Mouse (Mus musculus): ENCODE results near the gene Palm2.
A peak's percentile ranks its signal among the peaks of the same experiment; 100 is the strongest.

Gene Palm2

GRCm38 (mm10) chr4:57624819-57625218 is 190.8 kb downstream of the Palm2 start:
- no peak for DNase-seq

GRCm38 (mm10) chr4:57625306-57625705 is 191.3 kb downstream of the Palm2 start:
- DNase-seq = no peak

GRCm38 (mm10) chr4:57625756-57626155 is 191.7 kb downstream of the Palm2 start:
- DNase-seq = no peak

GRCm38 (mm10) chr4:57626921-57627320 is 192.9 kb downstream of the Palm2 start:
- no peak for DNase-seq

DNA sequence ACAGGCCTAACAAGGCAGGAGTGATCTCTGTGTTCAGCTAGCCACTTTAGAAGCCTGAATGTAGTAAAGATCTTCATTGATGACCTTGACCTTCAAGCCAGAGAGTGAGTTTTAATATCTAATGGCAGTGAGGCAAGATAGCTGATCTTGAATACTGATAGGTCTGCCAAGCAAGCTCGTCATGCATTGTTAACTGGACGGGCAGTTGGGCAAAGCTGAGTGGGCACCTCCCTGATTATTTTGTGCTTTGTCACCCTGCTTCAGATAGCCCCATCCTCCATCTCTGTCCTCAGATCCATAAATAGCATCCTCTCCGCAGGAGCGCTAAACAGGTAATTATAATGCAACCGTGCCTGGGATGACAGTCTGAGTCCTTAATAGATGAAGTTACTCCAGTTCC is 198.3 kb downstream of the Palm2 start:
- no peak for DNase-seq

- DNase-seq = no peak
Measured at GRCm38 (mm10) chr4:57633052-57633451, 199.0 kb downstream of the Palm2 start.

DNA sequence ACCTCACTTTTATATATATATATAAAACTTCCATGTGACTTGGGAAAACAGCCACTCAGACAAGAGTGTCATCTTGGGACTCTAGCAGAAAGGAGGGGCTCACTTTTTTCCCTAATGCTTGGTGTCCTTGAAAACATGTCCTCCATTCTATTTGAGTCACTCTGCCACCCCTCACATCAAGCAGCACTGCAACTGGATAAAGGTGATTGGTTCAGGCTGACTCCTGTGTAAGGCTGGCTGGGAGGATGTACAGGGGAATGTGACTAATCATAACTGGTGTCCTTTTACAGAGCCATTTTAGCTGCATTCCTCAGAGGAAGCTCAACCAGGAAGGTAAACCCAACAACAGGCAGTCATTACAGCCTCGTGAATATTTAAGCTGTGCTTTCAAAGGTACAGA is 200.9 kb downstream of the Palm2 start:
- DNase-seq = no peak

- no peak for DNase-seq
Measured at GRCm38 (mm10) chr4:57636782-57637482, 202.9 kb downstream of the Palm2 start.

GRCm38 (mm10) chr4:57637636-57638386 is 203.8 kb downstream of the Palm2 start:
- DNase-seq = no peak

DNA sequence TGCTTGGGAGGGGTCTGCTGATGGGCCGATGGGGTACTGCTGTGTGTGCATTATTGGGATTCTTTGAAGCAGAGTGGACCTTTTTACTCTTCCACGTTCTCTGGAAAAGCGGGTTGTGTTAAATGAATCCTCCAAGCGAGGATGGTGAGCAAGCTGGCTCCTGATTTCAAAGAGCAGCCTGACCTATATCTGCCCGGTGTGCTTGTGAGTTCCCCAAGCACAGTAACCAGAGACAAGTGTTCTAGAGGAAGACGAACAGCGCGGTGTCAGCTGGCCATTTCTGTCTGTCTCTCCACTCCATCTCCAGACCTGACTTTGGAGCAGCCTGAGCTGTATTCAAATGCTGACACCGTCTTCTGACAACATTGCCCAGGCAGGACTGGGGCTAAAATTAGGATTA is 204.9 kb downstream of the Palm2 start:
- no peak for DNase-seq

- no peak for DNase-seq
Measured at GRCm38 (mm10) chr4:57640222-57640621, 206.2 kb downstream of the Palm2 start.

DNA sequence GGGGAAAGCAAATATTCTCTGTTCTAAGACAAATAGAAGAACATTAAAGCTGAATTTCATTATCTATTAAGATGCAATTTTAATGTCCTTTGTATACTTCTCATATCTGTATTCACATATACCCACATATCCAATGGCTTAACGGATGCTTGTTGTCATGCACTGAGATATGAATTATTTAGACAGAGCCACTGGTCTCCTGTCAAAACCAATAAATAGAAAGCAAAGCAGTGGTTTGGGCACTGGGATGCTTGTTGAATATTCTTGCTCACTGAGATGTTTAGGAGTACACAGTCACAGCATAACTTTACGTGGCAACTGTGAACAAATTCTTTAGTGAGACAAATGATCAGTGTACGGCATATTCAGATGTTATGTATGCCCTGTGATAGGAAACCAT is 206.9 kb downstream of the Palm2 start:
- DNase-seq = no peak

DNA sequence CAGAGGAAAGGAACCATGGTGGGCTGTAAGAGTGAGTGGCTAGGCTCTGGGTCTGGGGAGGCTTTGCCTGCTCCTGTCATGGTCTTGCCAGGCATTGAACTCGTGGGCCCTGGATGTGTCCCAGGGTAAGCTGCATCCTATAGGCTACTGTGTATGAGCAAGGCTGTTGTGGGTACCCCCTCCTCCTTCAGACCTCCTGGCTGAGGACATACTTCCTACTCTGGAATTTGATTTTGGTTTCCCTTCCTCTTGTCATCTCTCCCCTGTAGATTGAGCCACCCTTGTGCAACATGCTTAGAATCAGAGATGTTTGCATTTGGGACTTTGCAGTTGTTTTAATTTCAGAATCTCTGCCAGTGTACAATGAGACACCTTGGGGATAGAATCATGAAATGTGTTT is 216.9 kb downstream of the Palm2 start:
- DNase-seq = no peak

GRCm38 (mm10) chr4:57651547-57651946 is 217.5 kb downstream of the Palm2 start:
- DNase-seq = no peak

- DNase-seq = peak; percentile 21
Measured at GRCm38 (mm10) chr4:57652185-57652904, 218.3 kb downstream of the Palm2 start.

GRCm38 (mm10) chr4:57655966-57656365 is 221.9 kb downstream of the Palm2 start:
- DNase-seq = no peak

DNA sequence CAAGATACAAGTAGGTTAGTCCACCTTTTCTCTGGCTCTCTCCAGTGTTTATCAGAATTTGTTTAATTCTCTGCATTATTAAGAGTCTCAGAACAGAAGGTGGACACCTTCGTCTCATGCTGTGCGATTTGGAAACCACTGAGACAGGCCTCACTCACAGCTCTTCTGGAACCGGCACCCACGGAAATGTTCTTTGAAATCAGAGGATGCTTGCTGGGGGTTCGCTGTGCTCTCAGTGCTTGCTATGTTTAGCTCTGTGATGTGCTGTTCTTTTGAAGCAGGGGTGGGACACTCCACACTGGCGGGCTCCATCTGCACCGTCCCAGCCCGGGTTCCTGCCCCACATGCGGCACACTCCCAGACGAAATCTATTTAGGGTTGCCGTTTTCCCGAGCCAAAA is 222.3 kb downstream of the Palm2 start:
- no peak for DNase-seq

- no peak for DNase-seq
Measured at GRCm38 (mm10) chr4:57656861-57657260, 222.8 kb downstream of the Palm2 start.

- no peak for DNase-seq
Measured at GRCm38 (mm10) chr4:57660470-57660869, 226.4 kb downstream of the Palm2 start.

DNA sequence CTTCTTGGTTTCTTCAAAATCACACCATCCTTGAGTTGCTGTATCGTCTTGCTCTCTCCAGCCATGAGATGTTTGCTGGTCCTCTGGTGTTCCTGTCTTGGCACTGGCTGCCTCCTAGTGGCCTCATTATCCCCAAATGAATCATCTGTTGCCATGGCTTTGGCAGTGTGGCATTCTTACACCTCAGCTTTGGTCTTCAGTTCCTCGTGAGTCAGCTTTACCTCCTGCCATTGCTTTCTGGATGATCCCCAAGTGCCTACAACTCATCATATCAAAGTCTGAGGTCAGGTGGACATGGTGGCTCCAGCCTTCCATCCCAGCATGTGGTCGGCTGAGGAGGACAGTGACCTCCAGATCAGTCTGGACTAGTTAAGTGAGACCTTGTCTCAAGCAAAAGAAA is 232.1 kb downstream of the Palm2 start:
- DNase-seq = no peak

DNA sequence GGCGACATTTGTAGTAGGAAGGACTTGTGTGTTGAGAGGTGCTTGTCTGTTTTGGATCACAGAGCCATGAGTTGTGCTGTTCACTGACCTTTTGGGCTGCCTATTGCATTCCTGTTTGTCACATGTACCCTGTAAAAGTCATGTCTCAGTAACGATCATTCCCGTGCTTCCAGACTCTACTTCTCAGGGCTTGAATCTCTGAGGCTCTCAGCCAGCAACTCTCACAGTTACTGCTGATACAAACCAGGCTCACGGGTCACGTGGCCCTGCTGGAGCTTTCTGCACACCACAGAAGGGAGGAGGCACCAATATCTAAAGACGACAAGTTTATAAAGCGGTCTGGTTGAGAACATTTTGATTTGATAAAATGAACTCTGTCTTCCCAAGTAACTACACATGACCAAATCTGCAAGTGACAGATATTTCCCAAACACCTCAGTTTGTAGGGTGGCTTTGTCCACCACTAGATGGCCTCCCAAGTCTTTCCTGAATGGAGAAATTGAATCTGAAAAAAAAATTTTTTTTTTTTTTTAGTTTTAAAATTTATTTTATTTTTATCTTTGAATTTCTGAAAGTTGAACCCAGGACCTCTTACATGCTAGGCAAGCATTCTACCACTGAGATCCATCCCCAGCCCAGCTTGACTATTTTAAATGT is 236.9 kb downstream of the Palm2 start:
- peak; percentile 49 for DNase-seq

GRCm38 (mm10) chr4:57672541-57672940 is 238.5 kb downstream of the Palm2 start:
- no peak for DNase-seq
